Comparison of ENCODE assay signal across 29 mouse cellular contexts in genomic region chr10:59822857-59823256, GRCm38 (mm10). TPM values are rescaled to one million over a fixed set of nuclear protein-coding genes. Genes with fewer than 3 reads are reported as not detected.
A peak's percentile ranks its signal among the peaks of the same experiment; 100 is the strongest.
DNase-seq lines count a peak whose midpoint lies in the region; ATAC-seq and TF ChIP-seq lines count a peak whose summit lies in the region.
"Had no signal": no experiment of that assay in that cellular context is flagged by ENCODE, and none has a peak within 500 bp of the region (broad histone marks: within the 10 kb centered on the region; RNA-seq: fewer than 3 reads in every experiment).

No protein-coding gene starts in this region.

- H3K9ac ChIP-seq in liver, embryonic 12.5 days: no peak overlapping the region
- H3K9ac ChIP-seq in liver, embryonic 11.5 days (ENCODE audit: low read depth, low read length): no peak overlapping the region
- H3K9ac ChIP-seq in ES-E14 (ENCODE audit: insufficient read depth, low read depth, low read length, poor library complexity, severe bottlenecking): no peak overlapping the region
- H3K9ac ChIP-seq: embryonic facial prominence, embryonic 12.5 days; embryonic facial prominence, embryonic 15.5 days; forebrain, postnatal 0 days; heart, embryonic 13.5 days; hindbrain, embryonic 14.5 days had no signal

- no peaks in the 10 kb centered on the region for H3K9me3 ChIP-seq in liver, embryonic 12.5 days (replicated peaks)
- no peaks in the 10 kb centered on the region for H3K9me3 ChIP-seq in liver, embryonic 11.5 days (ENCODE audit: control insufficient read depth, low read length)
- H3K9me3 ChIP-seq in ES-E14 (ENCODE audit: control insufficient read depth, insufficient read depth, low read depth, low read length): no peaks in the 10 kb centered on the region
- H3K9me3 ChIP-seq: embryonic facial prominence, embryonic 12.5 days; embryonic facial prominence, embryonic 15.5 days; heart, embryonic 10.5 days; heart, embryonic 13.5 days had no signal

- no peak for ATAC-seq in liver, embryonic 12.5 days
- ATAC-seq in liver, embryonic 11.5 days (replicated peaks; ENCODE audit: low FRiP score): no peak
- ATAC-seq in granulocyte monocyte progenitor cell, adult 5-6 weeks (replicated peaks; ENCODE audit: poor library complexity, severe bottlenecking): peak; percentile 93
- peak; percentile 82 for ATAC-seq in megakaryocyte progenitor cell, adult 5-6 weeks (replicated peaks; ENCODE audit: poor library complexity)
- ATAC-seq: activated CD4-positive, CD25-positive, alpha-beta regulatory T cell, adult 4 months; CD4-positive, CD25-positive, alpha-beta regulatory T cell, adult 4 months; forebrain, embryonic 14.5 days; forebrain, postnatal 0 days; hindbrain, postnatal 0 days; inflammation-experienced regulatory T-cells, adult 6 months had no signal

- H3K4me2 ChIP-seq in liver, embryonic 12.5 days: no peak overlapping the region
- H3K4me2 ChIP-seq in liver, embryonic 11.5 days: no peak overlapping the region
- H3K4me2 ChIP-seq: embryonic facial prominence, embryonic 12.5 days; embryonic facial prominence, embryonic 15.5 days; heart, embryonic 13.5 days; hindbrain, embryonic 14.5 days had no signal

- H3K27me3 ChIP-seq in liver, embryonic 12.5 days (replicated peaks): no peaks in the 10 kb centered on the region
- H3K27me3 ChIP-seq in liver, embryonic 11.5 days (replicated peaks; ENCODE audit: control insufficient read depth, insufficient read depth, low read length): no peaks in the 10 kb centered on the region
- H3K27me3 ChIP-seq: embryonic facial prominence, embryonic 12.5 days; embryonic facial prominence, embryonic 15.5 days; heart, embryonic 13.5 days had no signal

- no peak overlapping the region for H3K4me3 ChIP-seq in liver, embryonic 12.5 days
- no peak overlapping the region for H3K4me3 ChIP-seq in liver, embryonic 11.5 days (ENCODE audit: low read depth, low read length)
- H3K4me3 ChIP-seq in ES-E14 (ENCODE audit: insufficient read depth in 1 of 2, low read depth in 1 of 2, low read length in 2 of 2, poor library complexity in 1 of 2, severe bottlenecking in 1 of 2): no peak overlapping the region
- H3K4me3 ChIP-seq: embryonic facial prominence, embryonic 12.5 days; embryonic facial prominence, embryonic 15.5 days; gastrocnemius, adult 2 months; heart, adult 2 months; heart, embryonic 10.5 days; heart, embryonic 13.5 days had no signal

- peak overlapping the region; percentile 25; the same call in 1 of the 2 replicates for H3K27ac ChIP-seq in liver, embryonic 12.5 days
- H3K27ac ChIP-seq in liver, embryonic 11.5 days (ENCODE audit: low read depth, low read length): no peak overlapping the region
- H3K27ac ChIP-seq in ES-E14 (ENCODE audit: insufficient read depth, low read depth, low read length, poor library complexity, severe bottlenecking): 0 out of 2 replicates have a peak overlapping the region, but pooled peaks have one; percentile 3
- H3K27ac ChIP-seq: embryonic facial prominence, embryonic 12.5 days; embryonic facial prominence, embryonic 15.5 days; gastrocnemius, adult 2 months; heart, adult 2 months; heart, embryonic 10.5 days; heart, embryonic 13.5 days; hindbrain, embryonic 14.5 days; hindbrain, postnatal 0 days had no signal

- H3K36me3 ChIP-seq in liver, embryonic 12.5 days: peaks cover 9% of the 10 kb centered on the region
- H3K36me3 ChIP-seq in liver, embryonic 11.5 days (ENCODE audit: control insufficient read depth, insufficient read depth, low read length): peaks cover 5% of the 10 kb centered on the region
- H3K36me3 ChIP-seq in ES-E14 (ENCODE audit: control insufficient read depth, insufficient read depth, low read length, poor library complexity, severe bottlenecking): no peaks in the 10 kb centered on the region

- no peak for DNase-seq in liver, embryonic 11.5 days (ENCODE audit: low spot score)
- DNase-seq in ES-E14 (ENCODE audit: low read depth, low spot score): no peak
- DNase-seq in left cerebral cortex, adult 9 months (ENCODE audit: low spot score in 2 of 2): no peak
- no peak for DNase-seq in lung, postnatal 36 days
- DNase-seq in urinary bladder, postnatal 10 days (ENCODE audit: low spot score): no peak
- DNase-seq: adrenal gland, adult 8-10 months; adrenal gland, postnatal 25 days; cerebellum, adult 2 months; cerebellum, adult 9-11 months; cerebellum, postnatal 36 days; forebrain, postnatal 0 days; gastrocnemius, adult 2 months; gastrocnemius, postnatal 14 days; heart, adult 2 months; heart, postnatal 14 days; heart, postnatal 4 days had no signal

- in situ Hi-C loops in ES-E14 (cut with MboI; ENCODE audit: low sequenced_read_pairs in 2 of 2, unreplicated experiment in 2 of 2): no loop called here

- peaks cover 5% of the 10 kb centered on the region for H3K4me1 ChIP-seq in liver, embryonic 12.5 days
- H3K4me1 ChIP-seq in liver, embryonic 11.5 days (replicated peaks; ENCODE audit: control insufficient read depth, insufficient read depth, low read length): no peaks in the 10 kb centered on the region
- peaks cover 10 to 14% of the 10 kb centered on the region in 2 experiments for H3K4me1 ChIP-seq in ES-E14 (ENCODE audit: control insufficient read depth in 2 of 2, insufficient read depth in 2 of 2, low read length in 2 of 2, poor library complexity in 1 of 2)
- H3K4me1 ChIP-seq: embryonic facial prominence, embryonic 12.5 days had no signal

- WGBS in liver, embryonic 12.5 days (ENCODE audit: insufficient replicate concordance): 49% methylated on average over 10 of the region's 10 CpGs
- 54% methylated on average over 10 of the region's 10 CpGs for WGBS in liver, embryonic 11.5 days

TF ChIP-seq in ES-E14, 5 proteins besides CTCF, POLR2A, EP300 and RAD21:
- TF ChIP-seq MAFK (IDR thresholded peaks at IDR 0.05; ENCODE audit: insufficient read depth, low read depth, low read length) (no peak), ZC3H11A (IDR thresholded peaks at IDR 0.05; ENCODE audit: borderline replicate concordance, low read depth, low read length) (no peak), HCFC1 (IDR thresholded peaks at IDR 0.05; ENCODE audit: borderline replicate concordance, insufficient read depth, low read length) (no peak), CHD2 (IDR thresholded peaks at IDR 0.05; ENCODE audit: low read depth, low read length) (no peak), ZNF384 (IDR thresholded peaks at IDR 0.05; ENCODE audit: low read depth, low read length) (no peak)

RNA-seq across cellular contexts. Expression of gene Dnajb12, which starts 56.5 kb away (rescaled TPM):
- 18.0 and 18.7 TPM in 2 replicates for polyA plus RNA-seq in liver, embryonic 12.5 days (2016; fragmentation: Nextera tagmentation; extraction: Ambion mirVana)
- 27.4 and 30.2 TPM in 2 replicates for polyA plus RNA-seq in liver, embryonic 11.5 days (2014; fragmentation: Nextera tagmentation; extraction: Ambion mirVana)
- 38.2 and 47.8 TPM in 2 replicates for total RNA-seq in ES-E14 (2012; rRNA removed)
- total RNA-seq in granulocyte monocyte progenitor cell, adult 5-6 weeks (2014; fragmentation: Nextera tagmentation): 18.8 and 26.9 TPM in 2 replicates
- total RNA-seq in granulocyte monocyte progenitor cell, adult 5-6 weeks (2017): 14.3 and 25.0 TPM in 2 replicates
- total RNA-seq in megakaryocyte progenitor cell, adult 5-6 weeks (2015): 21.1 and 23.3 TPM in 2 replicates
- total RNA-seq in megakaryocyte progenitor cell, adult 5-6 weeks (2017): 19.3 and 20.2 TPM in 2 replicates

Comparison
In these comparisons a context has a peak if more than half of its experiments do, and no peak if none do; other contexts are left out.
1. ATAC-seq: peak in granulocyte monocyte progenitor cell, adult 5-6 weeks (single experiment) and megakaryocyte progenitor cell, adult 5-6 weeks (single experiment); none in liver, embryonic 12.5 days (single experiment) and liver, embryonic 11.5 days (single experiment).